Mouse (Mus musculus): ENCODE measurements around the gene Mast2.

- TF ChIP-seq POLR2A (IDR thresholded peaks at IDR 0.05; ENCODE audit: insufficient read depth, low read depth, low read length) (no peak), CTCF (IDR thresholded peaks at IDR 0.05; ENCODE audit: insufficient read depth, low read depth, low read length) (no peak)
These were observed 19.5 kb upstream of the Mast2 start for GRCm38 (mm10) chr4:116483476-116483875.
